Mouse (Mus musculus): ENCODE measurements around the gene D8Ertd738e. TPM values are rescaled to one million over a fixed set of nuclear protein-coding genes. Genes with fewer than 3 reads are reported as not detected.
"Not testable (repeated sequence)": the region's sequence is repeated elsewhere in the genome, so short reads cannot be mapped to it uniquely, and the experiment has no call there.

Gene D8Ertd738e
- polyA plus RNA-seq (2015; fragmentation: Nextera tagmentation; extraction: Ambion mirVana) = 292 and 312 TPM in 2 replicates

GRCm38 (mm10) chr8:84249257-84250170 is at the start of gene D8Ertd738e:
Gene D8Ertd738e, minus strand, starts transcription at chr8:84249719.
- Histone ChIP-seq H3K4me1 (replicated peaks) (0 out of 2 replicates have a peak, but pooled peaks cover 2% of the 10 kb centered on the region), H3K27me3 (replicated peaks) (no peaks in the 10 kb centered on the region), H3K9me3 (no peaks in the 10 kb centered on the region), H3K27ac (peak within 1 kb of the TSS; percentile 77), H3K4me3 (replicated peaks) (peak within 1 kb of the TSS; percentile 91), H3K4me2 (replicated peaks) (peak within 1 kb of the TSS; percentile 67), H3K36me3 (peaks cover 51% of the 10 kb centered on the region), H3K9ac (peak within 1 kb of the TSS; percentile 93)
- ATAC-seq = peak; percentile 97
- 4% methylated on average over 52 of the region's 52 CpGs for WGBS

GRCm38 (mm10) chr8:84297029-84297785 is 47.7 kb upstream of the D8Ertd738e start:
- Histone ChIP-seq H3K4me1 (replicated peaks) (0 out of 2 replicates have a peak, but pooled peaks cover 2% of the 10 kb centered on the region), H3K36me3 (no peaks in the 10 kb centered on the region), H3K27me3 (replicated peaks) (no peaks in the 10 kb centered on the region), H3K27ac (no peak overlapping the region), H3K9me3 (no peaks in the 10 kb centered on the region), H3K4me3 (replicated peaks) (no peak overlapping the region), H3K4me2 (replicated peaks) (no peak overlapping the region), H3K9ac (no peak overlapping the region)
- 69% methylated on average over 5 of the region's 5 CpGs for WGBS
- no peak for ATAC-seq

GRCm38 (mm10) chr8:84291688-84292087 is 42.2 kb upstream of the D8Ertd738e start:
- no peaks in the 10 kb centered on the region for H3K36me3 ChIP-seq
- 26% methylated on average over 8 of the region's 8 CpGs for whole genome bisulfite sequencing
- no peaks in the 10 kb centered on the region for H3K27me3 ChIP-seq (replicated peaks)
- no peak overlapping the region for H3K27ac ChIP-seq
- no peak for ATAC-seq
- H3K9ac ChIP-seq = no peak overlapping the region
- no peaks in the 10 kb centered on the region for H3K4me1 ChIP-seq (replicated peaks)
- H3K4me3 ChIP-seq (replicated peaks) = no peak overlapping the region
- no peak overlapping the region for H3K4me2 ChIP-seq (replicated peaks)
- H3K9me3 ChIP-seq = no peaks in the 10 kb centered on the region

- Histone ChIP-seq H3K4me1 (replicated peaks) (no peaks in the 10 kb centered on the region), H3K9me3 (no peaks in the 10 kb centered on the region), H3K4me3 (replicated peaks) (no peak overlapping the region), H3K27me3 (replicated peaks) (no peaks in the 10 kb centered on the region), H3K9ac (no peak overlapping the region), H3K4me2 (replicated peaks) (no peak overlapping the region), H3K27ac (no peak overlapping the region), H3K36me3 (no peaks in the 10 kb centered on the region)
- no peak for ATAC-seq
- 72% methylated on average over 5 of the region's 5 CpGs for WGBS
Observed at GRCm38 (mm10) chr8:84291086-84291485, 41.6 kb upstream of the D8Ertd738e start.

GRCm38 (mm10) chr8:84288892-84289291 is 39.4 kb upstream of the D8Ertd738e start:
- H3K4me2 ChIP-seq (replicated peaks) = no peak overlapping the region
- H3K9me3 ChIP-seq = no peaks in the 10 kb centered on the region
- ATAC-seq = no peak
- H3K27ac ChIP-seq = no peak overlapping the region
- no peak overlapping the region for H3K4me3 ChIP-seq (replicated peaks)
- no peaks in the 10 kb centered on the region for H3K36me3 ChIP-seq
- H3K27me3 ChIP-seq (replicated peaks) = no peaks in the 10 kb centered on the region
- no peak overlapping the region for H3K9ac ChIP-seq
- H3K4me1 ChIP-seq (replicated peaks) = 0 out of 2 replicates have a peak, but pooled peaks cover 3% of the 10 kb centered on the region
- 61% methylated on average over 2 of the region's 2 CpGs for whole genome bisulfite sequencing

GRCm38 (mm10) chr8:84285665-84286064 is 36.1 kb upstream of the D8Ertd738e start:
- ATAC-seq = not testable (repeated sequence)
- WGBS = 62% methylated on average over 5 of the region's 5 CpGs

GRCm38 (mm10) chr8:84284608-84285063 is 35.1 kb upstream of the D8Ertd738e start:
- Histone ChIP-seq H3K27me3 (replicated peaks) (no peaks in the 10 kb centered on the region), H3K27ac (peak overlapping the region; percentile 62; the same call in 1 of the 2 replicates), H3K4me1 (replicated peaks) (0 out of 2 replicates have a peak, but pooled peaks cover 3% of the 10 kb centered on the region), H3K9me3 (no peaks in the 10 kb centered on the region), H3K4me3 (replicated peaks) (0 out of 2 replicates have a peak overlapping the region, but pooled peaks have one; percentile 11), H3K4me2 (replicated peaks) (peak overlapping the region; percentile 51), H3K36me3 (no peaks in the 10 kb centered on the region), H3K9ac (no peak overlapping the region)
- 16% methylated on average over 9 of the region's 9 CpGs for WGBS
- peak; percentile 28; the same call in 1 of the 2 replicates for ATAC-seq

More at GRCm38 (mm10) chr8:84285665-84286064, 36.1 kb upstream of the D8Ertd738e start:
- not testable (repeated sequence) for H3K9me3 ChIP-seq; H3K4me3 ChIP-seq (replicated peaks); H3K9ac ChIP-seq; H3K27me3 ChIP-seq (replicated peaks); H3K4me1 ChIP-seq (replicated peaks); H3K36me3 ChIP-seq; H3K4me2 ChIP-seq (replicated peaks); H3K27ac ChIP-seq

GRCm38 (mm10) chr8:84280777-84281176 is 31.3 kb upstream of the D8Ertd738e start:
- H3K4me3 ChIP-seq (replicated peaks) = no peak overlapping the region
- no peaks in the 10 kb centered on the region for H3K9me3 ChIP-seq
- no peaks in the 10 kb centered on the region for H3K27me3 ChIP-seq (replicated peaks)
- H3K4me2 ChIP-seq (replicated peaks) = no peak overlapping the region
- no peaks in the 10 kb centered on the region for H3K36me3 ChIP-seq
- H3K27ac ChIP-seq = no peak overlapping the region
- no peak for ATAC-seq
- H3K9ac ChIP-seq = no peak overlapping the region
- H3K4me1 ChIP-seq (replicated peaks) = 0 out of 2 replicates have a peak, but pooled peaks cover 3% of the 10 kb centered on the region
- 72% methylated on average over 10 of the region's 10 CpGs for WGBS

- WGBS = 59% methylated on average over 1 of the region's 1 CpGs
- no peak overlapping the region for H3K9ac ChIP-seq
Observed at GRCm38 (mm10) chr8:84276447-84276846, 26.9 kb upstream of the D8Ertd738e start.

GRCm38 (mm10) chr8:84273968-84274367 is 24.4 kb upstream of the D8Ertd738e start:
- 73% methylated on average over 3 of the region's 3 CpGs for WGBS
- no peak for ATAC-seq
- no peak overlapping the region for H3K9ac ChIP-seq

More at GRCm38 (mm10) chr8:84276447-84276846, 26.9 kb upstream of the D8Ertd738e start:
- Histone ChIP-seq H3K27ac (no peak overlapping the region), H3K4me3 (replicated peaks) (no peak overlapping the region), H3K4me1 (replicated peaks) (no peaks in the 10 kb centered on the region), H3K27me3 (replicated peaks) (no peaks in the 10 kb centered on the region), H3K4me2 (replicated peaks) (no peak overlapping the region), H3K9me3 (no peaks in the 10 kb centered on the region), H3K36me3 (no peaks in the 10 kb centered on the region)
- ATAC-seq = no peak

GRCm38 (mm10) chr8:84272302-84272701 is 22.8 kb upstream of the D8Ertd738e start:
- no peaks in the 10 kb centered on the region for H3K36me3 ChIP-seq
- WGBS = 79% methylated on average over 4 of the region's 4 CpGs
- H3K4me2 ChIP-seq (replicated peaks) = no peak overlapping the region
- H3K9ac ChIP-seq = no peak overlapping the region
- no peaks in the 10 kb centered on the region for H3K27me3 ChIP-seq (replicated peaks)
- ATAC-seq = no peak
- H3K4me3 ChIP-seq (replicated peaks) = no peak overlapping the region
- H3K4me1 ChIP-seq (replicated peaks) = peaks cover 6% of the 10 kb centered on the region
- no peaks in the 10 kb centered on the region for H3K9me3 ChIP-seq
- no peak overlapping the region for H3K27ac ChIP-seq

More at GRCm38 (mm10) chr8:84273968-84274367, 24.4 kb upstream of the D8Ertd738e start:
- Histone ChIP-seq H3K4me3 (replicated peaks) (no peak overlapping the region), H3K4me2 (replicated peaks) (no peak overlapping the region), H3K9me3 (no peaks in the 10 kb centered on the region), H3K4me1 (replicated peaks) (peaks cover 6% of the 10 kb centered on the region), H3K36me3 (no peaks in the 10 kb centered on the region), H3K27ac (no peak overlapping the region), H3K27me3 (replicated peaks) (no peaks in the 10 kb centered on the region)
